Mouse (Mus musculus): ENCODE data around the gene Zcchc9.

Gene Zcchc9

DNA sequence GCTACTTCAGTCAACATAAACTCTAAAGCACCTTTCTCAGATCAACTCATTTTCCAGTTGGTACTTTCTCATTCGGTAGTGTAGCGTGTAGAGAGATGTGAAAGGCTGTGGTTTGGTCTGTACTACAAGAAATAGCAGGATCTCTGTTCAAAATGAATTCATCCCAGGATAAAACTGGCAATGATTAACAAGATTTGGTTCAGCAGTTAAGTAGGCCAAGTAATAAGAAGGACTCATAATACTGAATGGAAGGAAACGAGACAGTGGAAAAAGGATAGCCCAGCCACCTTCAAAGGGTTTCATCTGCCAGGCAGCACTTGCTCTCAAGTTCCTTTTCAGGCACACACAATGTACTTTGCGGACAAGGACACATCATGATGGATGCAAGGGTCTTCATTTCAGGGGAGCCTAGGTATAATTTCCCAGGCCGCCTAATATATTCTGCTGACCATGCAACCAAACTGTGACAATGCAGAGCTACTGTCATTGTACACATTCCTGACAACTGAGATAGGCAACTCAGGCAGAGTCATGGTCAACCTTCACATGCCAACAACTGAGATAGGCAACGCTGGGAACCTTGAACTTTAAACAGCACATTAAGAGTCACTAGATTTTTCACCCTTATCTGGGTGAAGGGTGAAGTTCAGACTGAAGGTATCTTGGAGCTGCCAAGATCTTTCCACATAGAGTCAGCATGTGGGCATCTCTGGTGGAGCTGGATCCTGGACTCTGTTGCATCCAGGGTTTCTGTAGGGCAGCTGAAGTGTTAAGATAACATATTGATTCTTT lies 45.7 kb downstream of the Zcchc9 start:
- DNase-seq (ENCODE audit: low spot score in 2 of 2): no peak

DNA sequence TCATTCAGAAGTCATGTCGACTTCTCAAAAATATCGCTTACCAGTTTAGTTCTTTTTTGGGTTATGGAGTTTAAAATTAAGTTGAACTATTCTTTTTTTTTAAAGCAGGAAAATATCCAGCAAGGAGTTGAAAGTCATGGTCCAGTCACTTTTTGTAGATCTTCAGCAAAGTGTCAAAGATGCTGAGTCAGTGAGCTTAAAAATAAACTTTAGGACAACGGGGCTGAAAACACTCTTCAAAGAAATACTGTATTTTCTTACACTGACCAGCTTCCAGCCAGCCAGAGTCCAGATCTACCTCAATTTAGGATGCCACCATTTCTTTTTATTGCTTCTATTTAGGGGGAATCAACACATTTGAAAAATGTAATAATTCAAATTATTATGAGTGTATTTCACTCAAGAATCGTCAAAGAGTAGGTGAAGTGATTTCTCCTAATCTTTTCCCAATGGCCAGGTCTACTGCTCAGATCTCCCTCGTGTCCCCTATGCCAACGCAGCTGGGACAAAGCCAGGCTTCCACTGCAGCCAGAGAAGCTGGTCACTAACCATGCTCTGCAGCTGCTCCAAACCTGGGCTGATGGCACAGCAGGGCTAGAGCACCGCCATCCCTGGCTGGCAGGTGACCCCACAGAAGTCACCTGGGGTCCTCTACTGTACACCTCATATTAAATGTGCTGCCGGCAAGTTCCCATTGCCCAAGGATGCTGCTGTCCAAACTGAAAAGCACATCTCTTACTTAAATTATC lies 47.0 kb downstream of the Zcchc9 start:
- DNase-seq (ENCODE audit: low spot score in 2 of 2): no peak

DNA sequence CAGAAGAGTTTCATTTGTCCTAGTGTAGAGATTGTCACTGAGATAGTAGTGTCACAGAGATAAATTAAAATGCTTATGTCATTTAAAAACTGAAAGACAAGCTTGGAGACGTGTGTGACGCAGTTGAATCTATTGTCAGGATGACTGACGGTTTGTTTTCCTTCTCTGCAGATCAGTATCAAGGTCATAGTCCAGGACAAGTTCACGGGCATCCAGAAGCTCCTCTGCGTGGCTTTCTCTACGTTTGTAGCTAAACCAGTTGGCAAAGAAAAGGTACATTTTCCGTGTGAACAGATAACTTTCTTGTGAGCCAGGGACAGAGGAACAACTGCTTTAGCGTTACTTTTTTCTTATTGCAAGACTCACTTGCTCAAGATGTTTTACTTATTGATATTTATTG lies 47.7 kb downstream of the Zcchc9 start:
- no peak for DNase-seq (ENCODE audit: low spot score in 2 of 2)

- DNase-seq (ENCODE audit: low spot score in 2 of 2): no peak
Observed at GRCm38 (mm10) chr13:91758316-91759048, 49.0 kb downstream of the Zcchc9 start.

DNA sequence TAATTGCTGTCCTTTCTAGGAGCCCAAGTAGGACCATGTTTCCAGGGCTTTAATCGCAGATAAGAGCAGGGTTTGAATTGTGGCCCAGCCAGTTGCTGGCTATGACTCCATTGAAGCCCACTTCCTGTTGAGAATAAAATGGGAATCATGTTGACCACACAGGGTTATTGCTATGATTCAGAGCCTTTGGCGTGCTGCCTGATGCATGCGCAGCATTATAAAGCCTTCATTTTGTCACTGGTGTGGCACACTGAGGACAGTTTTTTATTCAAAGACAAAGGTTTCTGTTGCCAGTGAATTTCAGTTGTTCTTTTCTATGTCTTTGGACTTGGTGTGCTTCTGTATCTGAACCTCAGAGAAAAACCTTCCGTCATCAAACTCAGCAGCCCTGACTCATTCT lies 51.3 kb downstream of the Zcchc9 start:
- no peak for DNase-seq (ENCODE audit: low spot score in 2 of 2)

DNA sequence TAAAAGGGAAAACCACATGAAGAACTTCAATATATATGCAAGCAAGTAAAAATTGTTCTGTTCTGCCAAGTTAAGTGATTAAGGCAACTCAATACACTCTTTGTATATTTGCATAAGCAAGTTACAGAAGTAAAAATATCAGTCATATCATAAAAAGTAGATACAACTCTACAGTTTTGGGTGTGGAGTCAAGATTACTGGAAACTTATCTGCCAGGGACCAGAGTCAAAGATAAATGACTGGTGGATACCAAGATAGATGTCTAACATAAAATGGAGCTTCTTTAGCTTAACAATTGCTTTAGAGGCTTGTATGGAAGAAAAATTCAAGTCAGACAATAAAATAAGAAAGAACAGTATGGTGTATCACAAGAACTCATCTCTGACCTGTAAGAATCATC lies 52.7 kb downstream of the Zcchc9 start:
- no peak for DNase-seq (ENCODE audit: low spot score in 2 of 2)

GRCm38 (mm10) chr13:91753724-91754123 lies 53.8 kb downstream of the Zcchc9 start:
- DNase-seq (ENCODE audit: low spot score in 2 of 2): no peak

- DNase-seq (ENCODE audit: low spot score in 2 of 2): no peak
Observed at GRCm38 (mm10) chr13:91749981-91750380, 57.5 kb downstream of the Zcchc9 start.

GRCm38 (mm10) chr13:91748401-91748800 lies 59.1 kb downstream of the Zcchc9 start:
- DNase-seq (ENCODE audit: low spot score in 2 of 2): no peak

All from spleen, postnatal 14 days (tissue).